11 mouse cellular contexts compared by ENCODE assay signal in genomic region chr3:30160961-30161670, GRCm38 (mm10).
DNase-seq lines count a peak whose midpoint lies in the region; ATAC-seq and TF ChIP-seq lines count a peak whose summit lies in the region.
"Had no signal": no experiment of that assay in that cellular context is flagged by ENCODE, and none has a peak within 500 bp of the region (broad histone marks: within the 10 kb centered on the region; RNA-seq: fewer than 3 reads in every experiment).

No protein-coding gene starts in this region.

- 0 out of 2 replicates have a peak, but pooled peaks have one; percentile 20 for ATAC-seq in megakaryocyte progenitor cell, adult 5-6 weeks (replicated peaks; ENCODE audit: poor library complexity)
- no peak for ATAC-seq in liver, embryonic 12.5 days

- peaks cover 11% of the 10 kb centered on the region for H3K4me1 ChIP-seq in lung, adult 2 months (ENCODE audit: control insufficient read depth, insufficient read depth, low read length)
- no peaks in the 10 kb centered on the region for H3K4me1 ChIP-seq in liver, embryonic 12.5 days

- H3K9ac ChIP-seq in liver, embryonic 12.5 days = no peak overlapping the region

- no peak overlapping the region for H3K27ac ChIP-seq in liver, embryonic 12.5 days

- 26% methylated on average over 5 of the region's 5 CpGs for WGBS in lung, adult 2 months
- 41% methylated on average over 5 of the region's 5 CpGs for WGBS in liver, embryonic 12.5 days (ENCODE audit: insufficient replicate concordance)

- H3K4me3 ChIP-seq in lung, adult 2 months (replicated peaks; ENCODE audit: extremely low read depth, low read depth, low read length) = no peak overlapping the region
- H3K4me3 ChIP-seq in liver, embryonic 12.5 days = no peak overlapping the region
- H3K4me3 ChIP-seq: myocyte had no signal

- peak; percentile 20 for DNase-seq in adrenal gland, postnatal 10 days
- DNase-seq in adrenal gland, adult 18-20 months (ENCODE audit: low spot score in 2 of 2) = no peak
- DNase-seq in lung, adult 2 months = peak; percentile 31
- no peak for DNase-seq in lung, postnatal 25 days (ENCODE audit: low spot score)
- DNase-seq in heart, postnatal 4 days = peak; percentile 26
- DNase-seq in layer of hippocampus, postnatal 14 days (ENCODE audit: low spot score in 2 of 2) = no peak
- DNase-seq: cerebellum, adult 8-10 months; thymus, postnatal 25 days had no signal

- TF ChIP-seq CTCF in lung, adult 2 months (IDR thresholded peaks at IDR 0.05; ENCODE audit: insufficient read depth, low read length) = no peak

- H3K27me3 ChIP-seq in liver, embryonic 12.5 days (replicated peaks) = no peaks in the 10 kb centered on the region

- no peaks in the 10 kb centered on the region for H3K9me3 ChIP-seq in liver, embryonic 12.5 days (replicated peaks)

- no peak for TF ChIP-seq POLR2A in lung, adult 2 months (IDR thresholded peaks at IDR 0.05; ENCODE audit: borderline replicate concordance, extremely low read depth, low read depth, low read length)

- no peaks in the 10 kb centered on the region for H3K36me3 ChIP-seq in liver, embryonic 12.5 days

- no peak overlapping the region for H3K4me2 ChIP-seq in liver, embryonic 12.5 days

Comparison
In these comparisons a context has a peak if more than half of its experiments do, and no peak if none do; other contexts are left out.
1. DNase-seq: peak in adrenal gland, postnatal 10 days (single experiment), lung, adult 2 months (single experiment) and heart, postnatal 4 days (single experiment); none in adrenal gland, adult 18-20 months (0 of 2), lung, postnatal 25 days (single experiment) and layer of hippocampus, postnatal 14 days (0 of 2).